Mouse (Mus musculus) kidney, embryonic 16.5 days (tissue): ENCODE data around the gene Zc3h7a. TPM values are rescaled to one million over a fixed set of nuclear protein-coding genes. Genes with fewer than 3 reads are reported as not detected.

Experiments
- microRNA-seq: library from miRNA; unstranded; fragments of <30 nt; microRNA quantifications from one replicate; pipeline ENCODE4, GENCODE M21; 2016
- polyA plus RNA-seq: library from polyadenylated mRNA; unstranded; fragments of >200 nt; fragmentation: Nextera tagmentation; extraction: Ambion mirVana; gene quantifications from 2 replicates; pipeline ENCODE4 v1.2.1, GENCODE M21; 2015

Zc3h7a gene
- polyA plus RNA-seq, 1 experiment from 2014 or later, result 90.9 TPM

Small RNA genes within 50 kb of the gene (microRNA-seq; reads per million reads assigned to microRNA genes)
- 117 reads per million, percentile 57 among the genes with 10 or more reads in this experiment for gene Gm23935

Other genes starting within 250 kb of the Zc3h7a start
- gene Snn, start 115.4 kb downstream of the Zc3h7a start, polyA plus RNA-seq, result 40.6 and 42.1 TPM in 2 replicates
- gene Litaf, start 110.2 kb downstream of the Zc3h7a start, polyA plus RNA-seq, result 134 and 138 TPM in 2 replicates
- gene Txndc11, start 41.7 kb downstream of the Zc3h7a start, polyA plus RNA-seq, result 33.4 and 34.8 TPM in 2 replicates
- gene Rsl1d1, start 26.9 kb upstream of the Zc3h7a start, polyA plus RNA-seq, result 179 and 182 TPM in 2 replicates
- gene Gspt1, start 77.9 kb upstream of the Zc3h7a start, polyA plus RNA-seq, result 66.6 and 76.6 TPM in 2 replicates
- gene Tnfrsf17, start 137.4 kb upstream of the Zc3h7a start, polyA plus RNA-seq, result not detected in 2 replicates
- gene Snx29, start 146.5 kb upstream of the Zc3h7a start, polyA plus RNA-seq, result 15.7 and 23.2 TPM in 2 replicates